Mouse (Mus musculus) neutrophil, adult 83 days (primary cell): ENCODE measurements around the gene Nom1. TPM values are rescaled to one million over a fixed set of nuclear protein-coding genes. Genes with fewer than 3 reads are reported as not detected.

Source experiments
- total RNA-seq, 2 experiments: library from RNA; stranded (reverse); gene quantifications; one replicate each; pipeline ENCODE4 v1.2.4; 2023

The Nom1 gene
- 10 to 100 TPM in 1 of 2 experiments, 1 to 10 TPM in 1; 8.6 to 12.3 TPM for total RNA-seq

GRCm38 (mm10) chr5:29434228-29434871 lies at the start of gene Nom1:
Gene Nom1 (plus strand): TSS chr5:29434664.

GRCm38 (mm10) chr5:29478208-29479197 lies 44.0 kb downstream of the Nom1 start, which contains the start of gene Mnx1:
Gene Mnx1 (minus strand): TSS chr5:29478470.

Other genes with a start within 250 kb of the Nom1 start
- not detected for gene Rnf32, start 238.7 kb upstream of the Nom1 start, total RNA-seq
- gene Lmbr1, start 56.3 kb upstream of the Nom1 start, total RNA-seq, result 1 to 10 TPM; 2.5 to 3.7 TPM
- gene Mnx1, start 43.8 kb downstream of the Nom1 start, total RNA-seq, result not detected
- gene Ube3c, start 134.6 kb downstream of the Nom1 start, total RNA-seq, result 10 to 100 TPM; 20.7 to 22.2 TPM